Mouse (Mus musculus): ENCODE data around the gene Krt8.
"Not testable (repeated sequence)": the region's sequence is repeated elsewhere in the genome, so short reads cannot be mapped to it uniquely, and the experiment has no call there.

Gene Krt8

GRCm38 (mm10) chr15:102007097-102008069 is 3.1 kb upstream of the Krt8 start:
- no peak for DNase-seq

DNA sequence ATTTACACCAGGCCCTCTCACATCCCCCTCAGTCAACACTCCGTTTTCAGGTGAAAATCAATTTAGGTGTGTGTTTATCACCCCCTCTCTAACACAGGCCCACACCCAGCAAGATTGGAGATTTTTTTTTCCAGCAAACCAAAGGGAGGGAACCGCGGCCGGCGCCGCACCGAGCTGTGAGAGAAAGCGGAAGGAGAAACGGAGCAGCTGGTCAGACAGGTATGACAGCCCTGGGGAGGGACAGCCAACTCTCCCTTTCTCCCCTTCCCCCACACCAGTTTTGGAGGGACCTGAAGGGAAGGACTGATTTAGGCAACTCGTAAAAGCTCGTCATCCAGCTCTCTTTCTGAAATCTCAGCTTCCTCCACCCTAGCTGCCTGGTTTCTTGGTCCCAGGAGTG is 2.0 kb upstream of the Krt8 start:
- DNase-seq, result no peak

GRCm38 (mm10) chr15:102005290-102005689 is 1.0 kb upstream of the Krt8 start:
- DNase-seq, result no peak

- no peak for DNase-seq
Measured at GRCm38 (mm10) chr15:102003516-102003915, 766 bp downstream of the Krt8 start.

GRCm38 (mm10) chr15:102002646-102003488 is 1.4 kb downstream of the Krt8 start:
- no peak for DNase-seq

DNA sequence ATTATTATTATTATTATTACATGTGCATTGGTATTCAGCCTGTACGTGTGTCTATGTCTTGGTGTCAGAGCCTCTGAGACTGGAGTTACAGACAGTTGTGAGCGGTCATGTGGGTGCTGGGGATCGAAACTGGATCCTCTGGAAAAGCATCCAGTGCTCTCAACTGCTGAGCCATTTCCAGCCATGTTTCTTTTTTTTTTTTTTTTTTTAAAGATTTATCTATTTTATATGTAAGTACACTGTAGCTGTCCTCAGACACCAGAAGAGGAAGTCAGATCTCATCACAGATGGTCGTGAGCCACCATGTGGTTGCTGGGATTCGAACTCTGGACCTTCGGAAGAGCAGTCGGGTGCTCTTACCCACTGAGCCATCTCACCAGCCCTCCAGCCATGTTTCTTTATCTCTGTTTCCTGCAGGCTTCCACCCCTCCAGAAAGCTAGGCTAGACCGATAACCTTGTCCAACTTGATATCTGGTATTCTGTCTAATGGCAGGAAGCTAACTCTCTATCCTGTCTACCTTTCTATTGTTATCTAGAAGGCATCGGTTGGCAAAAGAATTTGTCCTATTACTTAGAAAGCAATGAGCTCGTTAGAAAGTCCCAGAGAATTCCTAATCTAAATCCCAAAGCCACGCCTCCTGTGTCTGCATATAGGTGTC is 4.5 kb downstream of the Krt8 start:
- DNase-seq, result no peak

DNA sequence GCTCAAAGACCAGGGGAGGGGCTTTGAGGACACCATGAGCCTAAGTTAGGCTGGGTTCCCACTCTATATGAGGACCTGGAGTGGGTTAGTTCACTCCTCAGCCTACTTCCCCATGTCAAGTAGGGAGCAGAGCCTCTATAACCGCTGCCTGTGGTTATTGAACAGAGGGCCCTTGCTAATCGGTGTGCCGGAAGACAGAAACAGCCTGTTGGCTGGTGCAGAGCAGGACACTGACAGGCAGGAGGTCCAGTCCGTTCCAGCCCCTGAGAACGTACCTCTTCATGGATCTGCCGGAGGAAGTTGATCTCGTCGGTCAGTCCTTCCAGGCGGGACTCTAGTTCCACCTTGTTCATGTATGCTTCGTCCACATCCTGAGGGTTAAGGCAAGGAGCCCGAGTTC is 5.1 kb downstream of the Krt8 start:
- DNase-seq, result no peak

- not testable (repeated sequence) for DNase-seq
Measured at GRCm38 (mm10) chr15:101996450-101997078, 7.7 kb downstream of the Krt8 start.

GRCm38 (mm10) chr15:101995484-101996236 is 8.6 kb downstream of the Krt8 start:
- no peak for DNase-seq

DNA sequence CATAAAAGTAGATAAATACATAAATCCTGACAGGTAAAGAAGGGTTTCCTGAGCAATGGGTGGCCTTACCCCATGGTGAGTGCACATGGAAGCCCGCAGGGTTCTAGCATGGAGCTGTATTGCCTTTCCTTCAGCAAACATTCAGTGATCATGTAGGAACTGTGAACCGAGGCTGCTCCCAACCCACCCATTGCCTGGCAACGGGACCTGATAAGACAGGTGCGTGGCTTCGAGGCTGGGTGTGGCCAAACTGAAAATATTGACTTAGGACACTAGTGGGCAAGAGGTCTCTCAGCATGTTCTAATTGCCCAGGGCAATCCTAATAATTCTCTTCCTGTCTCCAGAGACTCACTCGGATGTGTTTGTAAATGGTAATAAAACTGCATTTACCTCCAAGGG is 9.9 kb downstream of the Krt8 start:
- DNase-seq, result no peak

DNA sequence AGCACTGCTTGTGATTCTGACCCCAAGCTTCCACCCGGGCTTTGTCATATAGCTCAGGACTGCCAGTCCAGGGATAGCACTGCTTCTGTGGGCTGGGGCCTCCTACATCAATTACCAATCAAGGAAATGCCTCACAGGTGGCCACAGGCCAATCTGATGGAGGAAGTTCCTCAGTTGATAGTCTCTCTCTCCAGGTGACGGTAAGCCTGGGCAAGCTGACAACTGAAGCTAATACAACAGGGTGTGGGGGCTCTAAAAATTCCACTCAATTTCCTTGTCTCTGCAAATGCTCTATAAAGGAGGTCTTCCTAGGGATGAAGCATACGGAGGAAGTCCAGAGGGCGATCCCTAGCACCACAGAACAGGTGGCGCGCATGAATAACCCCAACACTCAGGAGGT is 13.3 kb downstream of the Krt8 start:
- no peak for DNase-seq

DNA sequence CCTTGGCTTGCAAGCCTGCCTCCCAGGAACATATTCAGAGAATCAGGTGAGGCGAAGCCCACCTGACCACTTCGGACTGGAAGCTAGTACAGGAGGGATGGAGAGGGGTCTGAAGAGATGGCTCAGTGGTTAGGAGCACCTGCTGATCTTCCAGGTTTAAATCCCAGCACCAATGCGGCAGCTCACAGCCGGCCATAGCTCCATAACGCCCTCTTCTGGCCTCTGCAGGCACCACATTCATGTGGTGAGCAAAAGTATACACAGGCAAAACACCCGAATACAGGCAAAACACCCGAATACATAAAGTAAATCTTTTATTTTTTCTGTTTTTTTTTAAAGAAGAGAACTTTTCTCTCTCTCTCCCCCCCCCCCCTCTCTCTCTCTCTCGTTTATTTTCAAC is 15.6 kb downstream of the Krt8 start:
- no peak for DNase-seq

- DNase-seq, result peak; percentile 91
Measured at GRCm38 (mm10) chr15:101988119-101988518, 16.2 kb downstream of the Krt8 start.

DNA sequence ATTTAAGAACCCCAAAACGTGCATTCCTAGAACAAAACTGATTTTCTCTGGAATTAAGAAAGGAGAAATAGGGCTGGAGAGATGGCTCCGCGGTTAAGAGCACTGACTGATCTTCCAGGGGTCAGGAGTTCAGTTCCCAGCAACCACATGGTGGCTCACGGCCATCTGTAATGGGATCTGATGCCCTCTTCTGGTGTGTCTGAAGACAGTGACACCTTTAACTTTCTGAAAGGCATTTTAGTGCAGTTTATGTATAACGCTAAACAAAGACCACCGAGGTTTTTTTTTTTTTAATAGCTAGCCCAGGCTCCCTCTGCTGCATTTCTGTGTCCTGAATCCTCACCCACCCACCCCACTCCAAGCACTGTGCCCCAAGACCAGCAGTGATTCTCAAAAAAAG is 19.5 kb downstream of the Krt8 start:
- DNase-seq, result no peak

DNA sequence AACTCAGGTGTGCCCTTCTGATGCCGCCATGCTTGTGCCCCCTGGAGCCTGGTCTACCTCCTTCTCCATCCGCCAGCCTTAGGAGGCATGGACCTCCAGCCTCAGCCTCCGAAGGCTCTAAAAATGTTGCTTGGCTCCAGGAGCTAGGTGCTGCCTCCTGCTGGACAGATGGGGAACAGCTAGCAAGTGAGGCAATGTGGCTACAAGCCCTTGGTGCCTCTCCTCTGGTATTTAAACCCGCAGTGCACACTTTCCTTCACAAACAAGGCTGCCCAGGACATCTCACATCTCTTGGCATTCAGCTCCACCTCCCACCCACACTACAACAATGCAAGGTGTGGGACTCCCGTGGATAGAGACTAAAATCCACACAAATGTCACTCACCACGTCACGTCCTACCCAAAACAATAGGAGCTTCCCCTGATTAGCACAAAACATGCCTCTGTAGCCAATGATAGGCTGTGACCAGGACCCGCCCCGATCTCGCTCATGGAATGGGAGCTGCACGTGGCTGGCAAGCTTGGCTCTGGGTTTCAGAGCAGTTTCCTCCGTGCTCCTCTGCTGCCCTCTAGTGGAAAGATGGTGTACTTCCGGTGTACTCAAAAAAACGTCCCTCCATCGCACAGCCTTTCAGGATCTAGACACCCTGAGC is 20.2 kb downstream of the Krt8 start:
- DNase-seq, result peak; percentile 93

DNA sequence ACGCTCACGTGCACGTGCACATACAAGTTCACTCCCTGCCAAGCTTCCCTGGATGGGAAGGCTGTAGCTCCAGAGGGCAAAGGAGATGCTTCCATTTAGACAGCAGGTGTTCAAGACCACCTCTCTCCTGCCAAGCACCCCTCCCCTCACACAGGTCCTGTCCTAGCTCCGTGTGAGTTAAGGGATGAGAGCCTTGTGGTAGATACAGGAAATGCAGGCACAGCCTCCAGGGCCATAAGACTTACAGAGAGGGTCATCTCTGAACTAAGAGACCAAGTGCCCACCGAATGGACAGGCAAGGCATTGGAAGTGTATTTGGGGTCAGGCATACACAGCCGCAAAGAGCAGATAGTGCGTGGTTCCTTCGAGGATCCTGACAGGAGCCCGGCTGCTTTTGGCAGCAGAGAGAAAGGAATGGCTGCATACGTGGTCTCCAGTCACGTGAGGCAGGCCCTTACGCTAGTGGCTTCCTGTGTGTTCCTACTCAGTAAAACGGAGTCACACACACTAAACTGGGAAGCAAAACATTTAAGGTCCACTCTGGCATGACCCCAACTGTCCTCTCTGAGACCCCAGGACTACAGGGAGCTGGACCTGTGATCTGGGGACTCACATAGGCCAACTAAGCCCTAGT is 20.9 kb downstream of the Krt8 start:
- no peak for DNase-seq

DNA sequence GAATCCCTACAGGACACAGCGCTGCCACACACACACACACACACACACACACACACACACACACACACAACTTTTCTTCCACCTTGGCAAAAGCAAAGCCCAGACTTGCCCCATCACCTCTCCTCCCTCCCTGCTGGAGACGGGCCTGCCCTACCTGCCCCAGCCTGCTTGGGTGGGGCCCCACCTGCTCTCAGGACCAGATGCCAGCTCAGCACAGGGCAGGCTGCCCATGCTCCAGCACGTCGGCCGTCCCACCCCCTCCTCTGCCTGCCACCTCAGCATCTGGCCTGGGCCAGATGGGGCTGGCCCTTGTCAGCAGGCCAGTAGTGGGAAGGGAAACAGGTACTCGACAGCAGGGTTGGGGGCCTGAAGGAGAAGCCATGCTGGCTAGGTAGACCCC is 23.4 kb downstream of the Krt8 start:
- DNase-seq, result no peak

GRCm38 (mm10) chr15:101977043-101977726 is 27.1 kb downstream of the Krt8 start:
- peak; percentile 67 for DNase-seq

DNA sequence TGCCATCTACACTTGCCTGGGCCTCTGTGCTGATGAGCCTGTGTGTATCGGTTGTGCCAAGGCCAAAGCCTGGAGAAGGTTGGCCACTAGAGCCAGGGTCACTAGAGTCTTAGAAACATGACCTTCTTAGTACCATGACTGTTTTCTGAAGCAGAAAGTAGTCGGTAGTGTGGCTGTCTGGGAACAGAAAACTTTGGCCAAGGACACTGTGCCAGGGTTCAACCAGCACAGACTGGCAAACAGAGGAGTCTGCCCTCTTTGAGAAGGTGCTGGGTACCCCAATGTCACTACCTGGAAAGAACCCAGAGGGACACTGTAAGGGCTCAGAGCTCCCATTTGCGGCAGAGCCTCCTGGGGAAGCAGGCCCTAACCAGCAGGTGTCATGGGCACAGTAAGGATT is 27.6 kb downstream of the Krt8 start:
- DNase-seq, result no peak

DNA sequence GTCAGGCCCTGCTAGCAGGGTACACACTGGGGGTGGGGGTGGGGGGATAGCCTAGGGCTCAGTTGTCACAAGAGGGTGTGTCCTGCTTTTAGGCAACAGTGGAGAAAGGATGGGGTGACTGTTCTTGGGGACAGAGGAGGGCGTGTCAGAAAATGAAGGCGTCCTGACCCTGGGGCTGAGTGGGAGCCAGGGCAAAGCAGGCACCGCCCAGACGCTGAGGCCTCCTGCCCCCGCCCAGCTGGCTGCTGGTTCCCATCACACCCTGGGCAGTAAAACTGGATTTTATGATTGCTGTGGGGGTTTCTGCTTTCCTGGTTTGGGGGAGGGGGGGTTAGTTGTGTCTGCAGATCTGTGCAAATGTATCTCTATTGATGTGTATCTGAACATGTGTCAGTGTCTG is 28.3 kb downstream of the Krt8 start:
- DNase-seq, result no peak

All from right cerebral cortex, postnatal 4 days (tissue).